Mouse (Mus musculus): ENCODE data around the gene Itgal. TPM values are rescaled to one million over a fixed set of nuclear protein-coding genes. Genes with fewer than 3 reads are reported as not detected.
A peak's percentile ranks its signal among the peaks of the same experiment; 100 is the strongest.
"Not testable (repeated sequence)": the region's sequence is repeated elsewhere in the genome, so short reads cannot be mapped to it uniquely, and the experiment has no call there.

Gene Itgal
- polyA plus RNA-seq, 2 experiments = 4.0 to 6.4 TPM

DNA sequence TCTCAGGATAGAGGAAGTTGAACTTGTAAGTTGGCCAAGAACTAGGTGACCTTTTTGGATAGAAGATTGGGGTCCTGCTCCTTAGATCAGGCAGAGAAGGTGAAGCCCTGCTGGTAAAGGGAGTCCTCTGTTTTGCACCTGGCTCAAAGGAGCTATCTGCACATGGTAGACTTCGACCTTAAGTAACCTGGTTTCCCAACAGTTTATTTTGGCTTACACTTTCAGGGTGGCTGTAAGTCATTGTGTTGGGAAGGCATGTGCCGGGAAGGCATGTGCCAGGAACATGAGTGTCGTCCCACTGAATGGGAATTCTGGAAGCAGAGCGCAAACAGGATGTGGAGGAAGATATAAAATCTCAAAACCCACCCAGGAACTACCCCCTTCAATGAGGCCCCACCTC lies 39.5 kb downstream of the Itgal start:
- no peaks in the 10 kb centered on the region for H3K36me3 ChIP-seq (replicated peaks; ENCODE audit: control insufficient read depth, insufficient read depth, low read depth)
- no peak overlapping the region for H3K4me3 ChIP-seq (ENCODE audit: insufficient read depth in 1 of 2, low read depth in 2 of 2, low read length in 2 of 2)
- H3K9me3 ChIP-seq (ENCODE audit: control insufficient read depth, low read length) = no peaks in the 10 kb centered on the region
- H3K4me1 ChIP-seq (replicated peaks; ENCODE audit: control insufficient read depth in 2 of 2, insufficient read depth in 2 of 2, low read length in 1 of 2) = no peaks in the 10 kb centered on the region
- H3K27ac ChIP-seq = no peak overlapping the region
- ATAC-seq (ENCODE audit: insufficient read depth) (no peak), DNase-seq (ENCODE audit: low read depth in 3 of 3, low spot score in 3 of 3) (no peak)
- H3K4me2 ChIP-seq (ENCODE audit: low read depth) = no peak overlapping the region
- H3K9ac ChIP-seq (replicated peaks) = no peak overlapping the region
- H3K27me3 ChIP-seq (ENCODE audit: control insufficient read depth, insufficient read depth, low read length) = no peaks in the 10 kb centered on the region
- WGBS (ENCODE audit: insufficient replicate concordance) = 68% methylated on average over 4 of the region's 4 CpGs
- TF ChIP-seq EP300 (IDR thresholded peaks at IDR 0.05; ENCODE audit: low read depth) = no peak
- TF ChIP-seq CTCF (IDR thresholded peaks at IDR 0.05; ENCODE audit: low read depth) = no peak

DNA sequence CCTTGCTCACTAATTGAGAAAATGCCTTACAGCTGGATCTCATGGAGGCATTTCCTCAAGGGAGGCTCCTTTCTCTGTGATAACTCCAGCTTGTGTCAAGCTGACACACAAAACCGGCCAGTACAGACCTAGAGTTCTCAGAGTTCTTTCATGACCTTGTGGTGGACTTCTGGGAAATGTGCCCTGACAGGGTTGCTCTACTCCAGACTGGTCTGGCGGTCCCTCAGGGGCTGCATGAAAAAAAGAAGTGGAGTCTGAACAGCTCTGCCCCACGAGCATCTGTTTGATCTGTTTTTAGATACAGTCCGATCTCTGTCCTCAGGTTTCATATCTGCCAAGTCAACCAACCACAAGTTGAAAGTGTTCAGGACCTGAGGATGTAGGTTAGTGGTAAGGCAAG lies 41.6 kb downstream of the Itgal start:
- TF ChIP-seq EP300 (IDR thresholded peaks at IDR 0.05; ENCODE audit: low read depth) (no peak), CTCF (IDR thresholded peaks at IDR 0.05; ENCODE audit: low read depth) (no peak)
- 29% methylated on average over 4 of the region's 4 CpGs for WGBS (ENCODE audit: insufficient replicate concordance)

DNA sequence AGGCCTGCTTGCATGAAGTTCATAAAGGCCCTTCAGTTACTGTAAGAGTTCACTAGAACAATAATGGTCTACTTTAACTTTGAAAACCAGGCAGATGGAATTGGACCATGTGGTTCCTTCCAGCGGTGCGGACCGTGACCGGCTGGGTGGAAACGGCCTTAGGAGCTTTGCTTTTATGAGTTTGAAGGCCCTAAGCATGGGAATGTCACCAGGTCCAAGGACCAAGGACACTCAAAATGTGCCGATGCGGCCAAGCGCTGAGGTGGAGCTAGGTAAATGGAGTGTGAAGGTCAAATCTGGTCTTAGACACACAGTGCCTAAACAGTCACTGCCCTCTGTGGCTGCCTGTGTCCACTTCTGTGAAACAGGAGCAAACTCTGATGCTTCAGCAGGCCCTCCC lies 45.3 kb downstream of the Itgal start:
- no peak overlapping the region for H3K4me3 ChIP-seq (ENCODE audit: insufficient read depth in 1 of 2, low read depth in 2 of 2, low read length in 2 of 2)
- no peak for TF ChIP-seq CTCF (IDR thresholded peaks at IDR 0.05; ENCODE audit: low read depth)
- TF ChIP-seq EP300 (IDR thresholded peaks at IDR 0.05; ENCODE audit: low read depth) = no peak
- no peaks in the 10 kb centered on the region for H3K9me3 ChIP-seq (ENCODE audit: control insufficient read depth, low read length)
- no peak overlapping the region for H3K27ac ChIP-seq
- H3K27me3 ChIP-seq (ENCODE audit: control insufficient read depth, insufficient read depth, low read length) = no peaks in the 10 kb centered on the region
- H3K4me2 ChIP-seq (ENCODE audit: low read depth) = no peak overlapping the region
- no peaks in the 10 kb centered on the region for H3K36me3 ChIP-seq (replicated peaks; ENCODE audit: control insufficient read depth, insufficient read depth, low read depth)
- DNase-seq (ENCODE audit: low read depth in 3 of 3, low spot score in 3 of 3) = no peak
- no peak overlapping the region for H3K9ac ChIP-seq (replicated peaks)
- WGBS (ENCODE audit: insufficient replicate concordance) = 92% methylated on average over 8 of the region's 8 CpGs
- ATAC-seq (ENCODE audit: insufficient read depth) = no peak
- peaks cover under 1 to 2% of the 10 kb centered on the region in 2 experiments; a peak in 3 of 4 replicates for H3K4me1 ChIP-seq (replicated peaks; ENCODE audit: control insufficient read depth in 2 of 2, insufficient read depth in 2 of 2, low read length in 1 of 2)

More for the DNA sequence above, 41.6 kb downstream of the Itgal start:
- ATAC-seq (ENCODE audit: insufficient read depth) = no peak
- H3K36me3 ChIP-seq (replicated peaks; ENCODE audit: control insufficient read depth, insufficient read depth, low read depth) = no peaks in the 10 kb centered on the region
- H3K9me3 ChIP-seq (ENCODE audit: control insufficient read depth, low read length) = no peaks in the 10 kb centered on the region
- H3K4me3 ChIP-seq (ENCODE audit: insufficient read depth in 1 of 2, low read depth in 2 of 2, low read length in 2 of 2) = no peak overlapping the region
- no peak overlapping the region for H3K9ac ChIP-seq (replicated peaks)
- no peak overlapping the region for H3K27ac ChIP-seq
- no peaks in the 10 kb centered on the region for H3K4me1 ChIP-seq (replicated peaks; ENCODE audit: control insufficient read depth in 2 of 2, insufficient read depth in 2 of 2, low read length in 1 of 2)
- DNase-seq (ENCODE audit: low read depth in 3 of 3, low spot score in 3 of 3) = no peak
- no peak overlapping the region for H3K4me2 ChIP-seq (ENCODE audit: low read depth)
- no peaks in the 10 kb centered on the region for H3K27me3 ChIP-seq (ENCODE audit: control insufficient read depth, insufficient read depth, low read length)

DNA sequence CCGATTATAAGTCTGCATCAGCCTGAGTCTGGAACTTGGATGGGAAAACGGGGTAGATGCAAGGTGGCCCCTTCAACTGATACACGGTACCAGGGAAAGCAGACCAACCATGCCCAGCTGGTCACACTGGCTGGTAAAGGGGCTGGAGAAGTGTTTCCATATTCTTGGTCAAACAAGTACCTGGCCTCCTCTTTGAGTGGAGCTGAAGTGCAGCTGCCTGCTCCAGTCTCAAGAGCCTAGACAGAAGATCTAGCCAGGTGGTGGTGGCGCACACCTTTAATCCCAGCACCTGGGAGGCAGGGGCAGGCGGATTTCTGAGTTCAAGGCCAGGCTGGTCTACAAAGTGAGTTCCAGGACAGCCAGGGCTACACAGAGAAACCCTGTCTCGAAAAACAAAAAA lies 45.8 kb downstream of the Itgal start:
- H3K4me2 ChIP-seq (ENCODE audit: low read depth); H3K36me3 ChIP-seq (replicated peaks; ENCODE audit: control insufficient read depth, insufficient read depth, low read depth); H3K4me1 ChIP-seq (replicated peaks; ENCODE audit: control insufficient read depth in 2 of 2, insufficient read depth in 2 of 2, low read length in 1 of 2); H3K27ac ChIP-seq; H3K9ac ChIP-seq (replicated peaks); ATAC-seq (ENCODE audit: insufficient read depth); H3K4me3 ChIP-seq (ENCODE audit: insufficient read depth in 1 of 2, low read depth in 2 of 2, low read length in 2 of 2); H3K27me3 ChIP-seq (ENCODE audit: control insufficient read depth, insufficient read depth, low read length); H3K9me3 ChIP-seq (ENCODE audit: control insufficient read depth, low read length); DNase-seq (ENCODE audit: low read depth in 3 of 3, low spot score in 3 of 3): not testable (repeated sequence)
- 70% methylated on average over 6 of the region's 6 CpGs for WGBS (ENCODE audit: insufficient replicate concordance)

DNA sequence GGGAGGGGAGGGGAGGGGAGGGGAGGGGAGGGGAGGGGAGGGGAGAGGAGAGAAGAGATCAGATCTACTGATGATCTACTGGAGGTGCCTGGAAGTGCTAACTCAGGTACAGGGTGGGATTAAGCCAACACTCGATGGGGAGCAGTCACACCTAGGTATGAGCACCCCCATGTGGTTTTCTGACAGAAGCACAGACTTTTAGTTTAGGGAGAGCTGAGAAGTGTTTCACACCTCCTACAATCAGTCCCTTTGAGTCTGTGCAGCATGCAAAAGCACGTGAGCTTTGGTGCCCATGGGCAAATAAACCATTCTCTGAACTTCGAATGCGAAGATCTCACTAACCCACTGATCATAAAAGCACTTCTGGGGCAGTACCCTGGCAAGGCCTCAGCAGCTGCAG lies 46.3 kb downstream of the Itgal start:
- Histone ChIP-seq H3K36me3 (replicated peaks; ENCODE audit: control insufficient read depth, insufficient read depth, low read depth) (no peaks in the 10 kb centered on the region), H3K4me2 (ENCODE audit: low read depth) (no peak overlapping the region), H3K4me1 (replicated peaks; ENCODE audit: control insufficient read depth in 2 of 2, insufficient read depth in 2 of 2, low read length in 1 of 2) (peaks cover 5 to 7% of the 10 kb centered on the region in 2 experiments; a peak in 3 of 4 replicates), H3K9ac (replicated peaks) (no peak overlapping the region), H3K9me3 (ENCODE audit: control insufficient read depth, low read length) (no peaks in the 10 kb centered on the region), H3K27ac (no peak overlapping the region), H3K4me3 (ENCODE audit: insufficient read depth in 1 of 2, low read depth in 2 of 2, low read length in 2 of 2) (no peak overlapping the region), H3K27me3 (ENCODE audit: control insufficient read depth, insufficient read depth, low read length) (no peaks in the 10 kb centered on the region)
- ATAC-seq (ENCODE audit: insufficient read depth) = no peak
- TF ChIP-seq EP300 (IDR thresholded peaks at IDR 0.05; ENCODE audit: low read depth) (no peak), CTCF (IDR thresholded peaks at IDR 0.05; ENCODE audit: low read depth) (peak; percentile 32)
- 49% methylated on average over 4 of the region's 4 CpGs for WGBS (ENCODE audit: insufficient replicate concordance)
- peak in 1 of 3 experiments; percentile 16 for DNase-seq (ENCODE audit: low read depth in 3 of 3, low spot score in 3 of 3)
